Mouse (Mus musculus) heart, postnatal 36 days (tissue): ENCODE data around the gene Muc1. TPM values are rescaled to one million over a fixed set of nuclear protein-coding genes. Genes with fewer than 3 reads are reported as not detected.

Experiments used
- DNase-seq, 2 experiments: peaks; one replicate each; pipeline ENCODE4 v3.0.0; 2021 to 2022
- intact Hi-C: fragments of 180-260 bp; cut with DNase I; formaldehyde crosslinking; loops from one replicate; pipeline ENCODE4 v1.15.1; 2025
- total RNA-seq, 2 experiments: library from RNA; stranded (reverse); gene quantifications; 2 replicates each; pipeline ENCODE4 v1.2.3; 2021

The Muc1 gene
- total RNA-seq, result under 1 TPM; 0.14 to 0.46 TPM

DNA sequence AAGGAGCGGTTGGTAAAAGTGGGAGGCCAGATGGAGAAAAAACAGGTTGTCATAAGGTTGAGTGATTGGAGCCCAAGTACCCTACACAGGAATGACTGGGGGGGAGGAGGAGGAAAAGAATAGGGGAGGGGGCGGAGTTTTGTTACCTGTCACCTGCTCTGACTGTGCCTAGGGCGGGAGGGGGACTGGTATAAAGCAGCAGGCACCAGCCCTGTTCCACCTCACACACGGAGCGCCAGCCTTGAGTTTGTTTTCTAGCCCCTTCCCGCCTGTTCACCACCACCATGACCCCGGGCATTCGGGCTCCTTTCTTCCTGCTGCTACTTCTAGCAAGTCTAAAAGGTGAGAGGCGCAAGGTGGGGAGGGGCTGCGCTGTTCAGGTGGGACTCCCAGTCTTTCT is at the start of gene Muc1:
Gene Muc1, plus strand, starts transcription at position 222 of the 400 bp plus-strand sequence.
- no peak for DNase-seq
- intact Hi-C loops, result no loop called here

DNA sequence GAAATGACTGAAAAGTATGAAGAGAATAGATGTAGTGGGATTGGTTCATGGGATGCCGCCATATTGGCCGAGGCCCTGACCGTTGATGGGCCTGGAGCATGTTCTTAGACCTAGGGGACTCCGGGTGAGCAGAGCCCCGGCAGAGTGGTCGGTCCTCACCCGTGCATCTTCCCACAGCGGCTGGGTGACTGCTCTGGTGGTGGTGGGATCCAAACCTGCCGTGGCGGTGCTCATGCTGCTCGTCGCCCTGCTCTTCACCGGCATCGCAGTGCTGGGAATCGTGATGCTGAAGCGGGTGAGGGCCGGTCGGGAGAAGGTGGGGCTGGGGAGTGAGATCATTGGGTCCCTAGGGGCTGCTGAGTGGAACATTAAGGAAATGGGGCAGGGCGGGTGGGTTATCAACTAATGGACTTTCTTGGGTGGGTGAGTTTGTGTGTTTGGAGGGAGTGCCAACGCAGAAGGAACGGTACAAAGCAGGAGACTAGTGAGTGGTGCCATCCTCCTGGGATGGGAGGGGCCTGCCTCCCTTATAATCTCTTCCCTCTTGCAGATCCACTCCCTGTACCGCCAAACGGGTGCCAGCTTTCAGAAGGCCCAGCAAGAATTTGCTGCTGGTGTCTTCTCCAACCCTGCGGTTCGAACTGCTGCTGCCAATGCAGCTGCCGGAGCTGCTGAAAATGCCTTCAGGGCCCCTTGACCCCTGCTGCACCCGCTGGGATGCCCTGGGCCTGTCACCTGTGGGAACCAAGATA is 46.9 kb upstream of the Muc1 start:
- intact Hi-C loops, result no loop called here
- no peak for DNase-seq

DNA sequence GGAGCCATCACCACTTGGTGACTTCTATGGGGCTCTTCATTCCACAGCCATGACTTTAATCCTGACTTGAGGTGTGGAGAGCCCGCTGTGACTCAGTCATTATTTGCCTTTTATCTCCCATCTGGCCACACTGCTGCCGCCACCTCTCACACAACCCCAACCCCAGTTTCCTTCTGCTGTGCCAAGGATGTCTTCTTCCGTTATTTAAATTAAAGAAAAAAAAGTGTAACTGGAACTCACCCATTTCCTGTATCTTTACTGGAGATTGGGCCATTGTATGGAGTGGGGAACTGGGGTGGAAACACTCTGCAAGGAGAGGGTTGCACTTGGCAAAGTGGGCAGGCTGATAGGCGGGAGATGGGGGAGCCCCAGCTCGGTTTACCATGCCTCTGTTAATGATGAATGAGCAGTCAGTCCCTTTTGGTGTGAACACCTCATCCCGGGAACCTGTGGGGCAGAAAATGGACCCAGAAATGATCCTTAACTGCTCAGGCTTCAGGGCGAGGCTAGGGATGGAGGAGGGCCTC is 46.3 kb upstream of the Muc1 start:
- intact Hi-C loops, result no loop called here
- no peak for DNase-seq

DNA sequence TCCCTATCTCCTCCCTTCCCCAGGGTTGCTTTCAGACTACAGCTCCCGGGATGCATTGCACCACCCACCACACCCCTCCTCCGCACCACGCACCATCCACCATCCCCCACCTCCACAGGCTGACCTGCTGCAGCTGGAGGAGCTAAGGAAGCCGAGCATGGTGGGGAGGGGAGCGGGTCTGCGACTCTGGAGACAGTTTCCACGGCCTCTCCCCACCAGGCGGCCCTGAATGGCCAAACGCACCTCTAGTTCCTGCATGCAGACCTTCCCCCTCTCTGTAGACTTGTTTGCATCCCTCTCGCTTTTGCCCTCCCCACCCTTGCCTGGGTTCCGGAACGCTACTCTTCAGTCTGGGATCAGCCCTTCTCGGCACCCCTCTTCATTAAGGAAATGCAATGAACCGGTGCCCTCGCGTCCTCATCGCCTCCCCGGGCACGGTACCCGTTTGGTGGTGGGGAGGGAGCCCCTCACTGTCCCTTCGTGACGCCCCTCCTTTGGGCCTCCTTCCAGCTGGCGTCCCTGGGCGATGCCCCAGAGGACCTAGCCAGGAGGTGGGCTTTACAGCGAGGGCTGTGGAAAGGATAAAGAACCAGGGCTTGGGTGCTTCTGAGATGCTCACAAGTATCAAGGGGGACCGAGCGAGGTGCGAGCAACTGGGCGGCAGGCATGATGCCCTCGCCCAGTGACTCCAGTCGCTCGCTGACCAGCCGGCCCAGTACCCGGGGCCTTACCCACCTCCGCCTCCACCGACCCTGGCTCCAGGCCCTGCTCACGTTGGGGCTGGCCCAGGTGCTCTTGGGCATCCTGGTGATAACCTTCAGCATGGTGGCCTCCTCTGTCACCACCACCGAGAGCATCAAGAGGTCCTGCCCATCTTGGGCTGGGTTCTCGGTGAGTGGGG is 45.5 kb upstream of the Muc1 start, which contains the start of gene Fam189b:
Gene Fam189b, plus strand, starts transcription at position 86 of the 901 bp plus-strand sequence.
- DNase-seq, result peak; percentile 74 to 81
- intact Hi-C loops, result no loop called here

DNA sequence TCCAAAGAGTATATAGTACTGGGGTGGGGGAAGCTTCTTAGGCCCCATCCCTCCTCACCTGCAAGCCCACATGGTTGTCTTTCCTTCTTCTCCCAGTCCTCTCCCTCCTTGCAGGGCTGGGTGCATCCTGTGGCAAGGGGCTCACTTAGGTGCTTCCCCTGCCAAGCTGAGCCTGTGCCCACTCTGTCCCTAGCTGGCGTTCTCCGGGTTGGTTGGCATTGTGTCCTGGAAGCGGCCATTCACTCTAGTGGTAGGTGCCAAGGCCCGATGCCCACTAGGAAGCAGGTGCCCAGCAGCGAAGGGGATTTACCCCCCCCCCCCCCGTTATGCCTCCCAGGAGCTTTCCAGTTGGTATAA is 44.9 kb upstream of the Muc1 start:
- intact Hi-C loops, result no loop called here
- DNase-seq, result no peak

DNA sequence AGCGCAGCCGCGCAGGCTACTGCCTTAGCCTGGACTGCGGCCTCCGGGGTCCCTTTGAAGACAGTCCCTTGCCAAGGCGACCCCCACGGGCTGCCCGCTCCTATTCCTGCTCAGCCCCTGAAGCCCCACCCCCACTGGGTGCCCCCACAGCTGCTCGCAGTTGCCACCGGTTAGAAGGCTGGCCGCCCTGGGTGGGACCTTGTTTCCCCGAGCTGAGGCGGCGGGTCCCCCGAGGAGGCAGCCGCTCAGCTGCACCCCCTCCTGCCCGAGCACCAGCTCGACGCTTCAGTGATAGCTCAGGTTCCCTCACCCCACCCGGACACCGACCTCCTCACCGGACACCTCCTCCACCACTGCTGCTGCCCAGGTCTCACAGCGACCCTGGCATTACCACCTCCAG is 41.7 kb upstream of the Muc1 start:
- intact Hi-C loops, result no loop called here
- no peak for DNase-seq

DNA sequence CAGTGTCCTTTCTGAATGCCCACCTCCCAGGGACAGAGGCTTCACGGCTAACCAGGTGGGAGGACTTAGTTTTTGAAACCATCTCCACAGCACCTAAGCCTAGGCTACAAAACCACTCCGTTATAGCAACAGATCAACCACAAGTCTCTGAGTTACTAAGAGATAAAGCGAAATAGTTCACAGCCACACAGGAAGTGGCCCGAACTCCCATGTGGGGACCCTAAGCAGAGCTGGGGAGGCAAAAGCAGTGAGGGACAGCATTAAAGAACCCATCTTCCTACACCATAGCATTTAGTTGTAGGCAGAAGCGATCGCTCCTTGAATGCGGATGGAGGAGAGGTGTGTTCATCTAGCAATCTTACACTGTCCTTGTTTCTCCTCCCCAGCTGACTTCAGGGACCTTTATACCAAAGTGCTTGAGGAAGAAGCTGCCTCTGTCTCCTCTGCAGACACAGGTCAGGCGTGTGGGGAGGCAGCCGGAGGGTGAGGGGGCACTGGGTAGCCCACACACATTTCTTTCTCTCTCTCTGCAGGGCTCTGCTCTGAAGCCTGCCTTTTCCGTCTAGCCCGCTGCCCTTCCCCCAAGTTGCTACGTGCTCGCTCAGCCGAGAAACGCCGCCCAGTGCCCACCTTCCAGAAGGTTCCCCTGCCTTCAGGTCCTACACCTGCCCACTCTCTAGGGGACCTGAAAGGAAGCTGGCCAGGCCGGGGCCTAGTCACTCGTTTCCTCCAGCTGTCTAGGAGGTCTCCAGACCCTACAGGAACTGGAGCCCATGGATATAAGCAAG is 41.0 kb upstream of the Muc1 start:
- DNase-seq, result no peak
- intact Hi-C loops, result no loop called here

DNA sequence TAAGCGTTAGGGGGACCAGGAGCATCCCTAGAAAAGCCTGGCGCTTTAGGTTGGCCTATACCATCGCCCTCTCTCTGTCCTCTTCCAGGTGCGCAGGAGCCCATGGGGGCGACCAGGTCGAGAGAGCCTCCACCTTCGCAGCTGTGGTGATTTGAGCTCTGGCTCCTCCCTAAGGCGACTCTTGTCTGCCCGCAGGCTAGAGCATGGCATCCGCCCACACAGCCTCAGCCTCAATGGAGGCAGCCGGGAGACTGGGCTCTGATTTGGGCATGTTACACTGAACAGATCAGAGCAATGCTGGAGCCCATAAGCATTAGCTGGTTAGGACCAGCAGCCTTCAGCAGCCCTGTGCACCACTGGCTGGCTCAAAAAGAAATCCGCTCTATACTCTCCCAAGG is 40.4 kb upstream of the Muc1 start:
- no peak for DNase-seq
- intact Hi-C loops, result no loop called here

DNA sequence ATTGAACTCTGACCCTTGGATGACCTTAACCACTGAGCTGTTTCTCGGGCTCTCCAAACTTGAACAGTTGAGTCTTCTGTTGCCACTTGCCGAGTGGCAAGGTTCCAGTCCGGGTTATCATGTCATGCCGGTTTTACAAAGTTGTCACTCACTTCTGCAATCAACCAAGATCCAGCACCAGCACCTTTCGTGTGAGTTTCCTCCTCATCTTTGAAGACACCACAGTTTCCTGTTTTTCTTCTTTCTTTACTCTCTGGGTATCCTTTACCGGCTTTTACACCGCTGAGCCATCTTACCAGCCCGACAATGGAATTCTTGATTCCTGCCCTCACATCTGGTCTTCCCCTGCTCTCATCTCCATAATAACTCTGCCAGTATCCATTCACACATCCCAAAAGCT is 38.4 kb upstream of the Muc1 start:
- DNase-seq, result no peak
- intact Hi-C loops, result no loop called here

DNA sequence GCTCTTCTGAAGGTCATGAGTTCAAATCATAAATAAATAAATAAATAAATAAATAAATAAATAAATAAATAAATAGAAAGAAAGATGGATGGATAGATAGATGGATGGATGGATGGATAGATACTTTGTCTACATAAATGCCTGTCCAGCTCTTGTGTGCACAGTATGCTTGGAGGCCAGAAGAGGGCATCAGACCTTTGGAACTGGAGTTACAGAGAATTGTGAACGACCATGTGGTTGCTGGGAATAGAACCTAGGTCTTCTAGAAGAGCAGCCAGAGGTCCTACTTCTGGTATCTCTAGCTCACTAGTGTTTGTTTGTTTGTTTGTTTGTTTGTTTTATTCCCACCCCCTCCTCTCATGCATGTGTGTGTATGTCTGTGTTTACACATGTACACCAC is 35.5 kb upstream of the Muc1 start:
- no peak for DNase-seq
- intact Hi-C loops, result no loop called here

DNA sequence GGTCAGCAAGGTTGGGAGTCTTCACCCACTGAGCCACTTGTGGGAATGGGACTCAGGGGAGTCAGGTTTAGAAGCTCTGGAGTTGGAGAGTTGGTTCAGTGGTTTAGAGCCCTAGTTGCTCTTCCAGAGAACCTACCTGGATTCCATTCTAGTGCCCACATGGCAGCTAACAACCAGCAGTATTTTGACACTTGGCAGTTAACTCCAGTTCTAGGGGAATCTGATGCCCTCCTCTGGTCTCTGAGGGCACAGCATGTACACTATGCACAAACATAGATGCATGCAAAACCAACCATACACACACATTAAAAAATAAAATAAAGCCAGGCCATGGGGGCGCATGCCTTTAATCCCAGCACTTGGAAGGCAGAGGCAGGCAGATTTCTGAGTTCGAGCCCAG is 35.0 kb upstream of the Muc1 start:
- no peak for DNase-seq
- intact Hi-C loops, result no loop called here

DNA sequence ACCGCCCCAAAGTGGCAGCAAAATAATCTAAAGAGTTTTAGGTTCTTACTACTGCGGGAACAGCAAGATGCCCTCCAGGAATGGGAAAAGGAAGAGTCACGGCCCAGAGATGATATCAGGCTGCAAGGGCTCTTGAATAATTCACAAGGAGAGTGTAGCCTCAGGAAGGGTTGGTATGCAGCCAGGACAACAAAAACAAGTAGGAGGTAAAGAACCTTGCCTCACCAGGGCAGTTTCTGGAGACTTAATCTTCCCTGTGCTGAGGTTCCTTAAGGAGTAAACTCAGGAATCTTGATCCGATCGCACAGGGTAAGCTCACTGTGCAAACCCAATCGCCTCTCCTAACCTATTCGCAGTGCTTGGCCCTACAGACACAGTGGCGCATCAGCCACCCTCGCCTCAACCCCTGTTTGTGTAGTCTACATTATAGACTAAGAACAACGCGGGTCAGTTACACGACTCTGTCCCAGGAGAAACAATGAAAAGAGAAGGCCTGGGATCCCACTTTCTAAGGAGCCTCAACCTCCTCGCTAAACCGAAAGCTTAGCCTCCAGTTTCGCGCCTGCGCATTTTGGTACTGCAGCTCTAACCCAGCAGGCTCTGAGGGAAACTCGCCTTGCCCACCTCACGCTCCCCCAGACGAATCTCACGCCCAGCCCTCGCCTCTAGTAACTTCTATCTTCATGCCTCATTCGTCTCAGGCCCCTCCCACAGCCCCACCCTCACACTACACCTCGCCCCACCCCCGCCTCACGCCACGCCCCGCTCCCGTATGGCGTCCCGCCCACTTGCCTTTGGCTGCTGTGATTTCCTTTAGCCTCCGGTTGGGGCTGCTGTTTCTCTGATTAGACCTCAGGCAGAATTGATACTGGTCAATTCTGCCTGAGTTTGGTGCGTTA is 32.6 kb upstream of the Muc1 start:
- intact Hi-C loops, result loop anchor here (2.0 kb wide), 1 partner anchor 19 kb away; the partner anchor contains the start of gene Thbs3
- peak; percentile 84 to 86 for DNase-seq

DNA sequence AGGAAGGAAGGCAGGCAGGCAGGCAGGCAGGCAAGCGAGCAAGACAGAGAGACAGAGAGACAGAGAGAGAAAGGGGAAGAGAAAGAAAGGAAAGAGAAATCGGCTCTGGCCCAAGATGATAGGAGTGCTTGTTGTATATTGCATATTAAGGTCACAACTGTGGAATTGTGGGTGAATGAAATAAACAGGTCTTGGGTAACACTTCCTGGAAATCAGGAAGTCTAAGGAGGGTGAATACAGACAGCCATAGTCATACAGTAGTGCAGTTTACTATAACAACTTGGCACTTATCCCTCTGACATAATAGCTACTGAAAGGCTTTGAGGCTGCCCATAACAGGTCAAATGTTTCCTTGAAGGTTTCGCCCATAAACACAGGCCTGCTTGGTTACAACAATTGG is 29.0 kb upstream of the Muc1 start:
- DNase-seq, result no peak
- intact Hi-C loops, result no loop called here

DNA sequence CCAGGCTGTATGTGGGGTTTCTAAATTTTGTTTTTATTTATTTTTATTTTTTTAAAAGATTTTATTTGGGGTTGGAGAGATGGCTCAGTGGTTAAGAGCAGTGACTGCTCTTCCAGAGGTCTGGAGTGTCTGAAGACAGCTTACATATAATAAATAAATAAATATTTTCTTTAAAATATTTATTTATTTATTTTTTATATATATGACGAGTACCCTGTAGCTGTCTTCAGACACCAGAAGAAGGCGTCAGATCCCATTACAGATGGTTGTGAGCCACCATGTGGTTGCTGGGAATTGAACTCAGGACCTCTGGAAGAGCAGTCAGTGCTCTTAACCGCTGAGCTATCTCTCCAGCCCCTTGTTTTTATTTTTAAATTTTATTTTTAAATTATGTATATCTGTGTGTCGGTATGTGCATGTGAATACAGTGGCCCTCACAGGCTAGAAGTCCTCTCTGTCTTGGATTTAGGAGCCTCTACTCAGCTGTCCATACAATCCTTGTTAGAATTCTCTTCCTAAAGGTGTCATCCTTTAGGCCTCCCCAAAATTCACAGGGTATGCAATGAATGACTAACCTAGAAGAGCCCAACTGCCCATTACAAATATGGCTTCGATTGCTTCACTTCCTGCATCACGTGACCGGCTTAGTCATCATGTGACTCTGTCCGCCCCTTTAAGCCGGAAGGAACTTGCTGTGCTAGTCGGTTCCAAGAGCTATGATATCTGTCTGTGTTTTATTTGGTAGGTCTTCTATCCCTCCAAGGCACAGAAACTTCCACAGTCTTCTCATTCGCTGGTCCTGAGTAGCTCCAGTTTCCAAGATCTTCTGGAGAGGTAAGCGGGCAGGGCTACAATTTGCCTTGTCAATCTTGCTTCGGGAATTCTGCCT is 26.4 kb upstream of the Muc1 start, which contains the start of gene Gba:
Gene Gba, plus strand, starts transcription at position 676 of the 889 bp plus-strand sequence.
- peak; percentile 87 to 88 for DNase-seq
- intact Hi-C loops, result no loop called here

DNA sequence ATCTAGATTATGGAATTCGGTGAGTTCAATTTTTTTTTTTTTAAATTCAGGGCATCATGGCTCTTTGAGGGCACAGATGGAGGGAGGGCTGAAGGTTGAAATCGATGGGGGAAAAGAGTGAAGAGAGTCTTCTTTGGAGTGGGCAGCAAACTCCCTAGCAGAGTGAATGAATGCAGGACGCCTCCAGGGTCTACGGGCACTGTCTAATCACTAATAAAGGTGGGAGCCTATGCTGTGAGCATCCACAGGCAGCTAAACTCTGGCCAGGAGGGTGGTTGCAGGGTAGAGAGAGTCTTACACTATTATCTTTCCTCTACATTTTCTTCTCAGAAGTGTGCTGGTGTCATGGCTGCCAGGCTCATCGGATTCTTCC is 25.7 kb upstream of the Muc1 start:
- no peak for DNase-seq
- intact Hi-C loops, result no loop called here

DNA sequence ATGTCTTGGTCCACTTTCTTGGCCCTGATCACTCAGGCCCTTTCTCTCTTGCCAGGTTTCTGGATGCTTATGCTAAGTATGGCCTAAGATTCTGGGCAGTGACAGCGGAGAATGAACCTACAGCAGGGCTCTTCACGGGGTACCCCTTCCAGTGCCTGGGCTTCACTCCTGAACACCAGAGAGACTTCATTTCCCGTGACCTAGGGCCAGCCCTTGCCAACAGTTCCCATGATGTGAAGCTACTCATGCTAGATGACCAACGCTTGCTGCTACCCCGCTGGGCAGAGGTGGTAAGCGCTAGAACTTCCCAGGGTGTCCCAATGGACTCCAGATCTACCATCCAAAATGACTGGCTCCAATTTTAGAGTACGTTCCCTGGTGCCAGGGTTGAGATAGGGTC is 22.8 kb upstream of the Muc1 start:
- intact Hi-C loops, result no loop called here
- no peak for DNase-seq

DNA sequence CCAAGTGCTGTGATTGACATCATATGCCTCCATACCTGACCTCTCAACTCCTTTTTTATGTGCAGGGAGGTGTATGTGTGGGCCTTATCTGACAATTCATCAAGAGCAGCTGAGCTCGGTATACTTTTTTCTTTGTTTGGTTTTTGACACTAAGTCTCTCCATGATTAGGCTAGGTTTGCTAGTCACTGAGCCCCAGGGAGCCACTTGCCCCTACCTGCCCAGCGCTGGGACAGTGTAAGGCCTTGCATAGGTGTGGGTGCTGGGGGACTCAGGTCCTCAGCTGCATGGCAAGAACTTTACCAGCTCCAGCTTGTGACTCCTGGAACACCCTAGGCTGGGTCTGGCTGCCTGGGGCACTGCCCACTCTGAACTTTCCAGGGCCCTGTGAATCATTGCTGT is 22.2 kb upstream of the Muc1 start:
- no peak for DNase-seq
- intact Hi-C loops, result no loop called here

DNA sequence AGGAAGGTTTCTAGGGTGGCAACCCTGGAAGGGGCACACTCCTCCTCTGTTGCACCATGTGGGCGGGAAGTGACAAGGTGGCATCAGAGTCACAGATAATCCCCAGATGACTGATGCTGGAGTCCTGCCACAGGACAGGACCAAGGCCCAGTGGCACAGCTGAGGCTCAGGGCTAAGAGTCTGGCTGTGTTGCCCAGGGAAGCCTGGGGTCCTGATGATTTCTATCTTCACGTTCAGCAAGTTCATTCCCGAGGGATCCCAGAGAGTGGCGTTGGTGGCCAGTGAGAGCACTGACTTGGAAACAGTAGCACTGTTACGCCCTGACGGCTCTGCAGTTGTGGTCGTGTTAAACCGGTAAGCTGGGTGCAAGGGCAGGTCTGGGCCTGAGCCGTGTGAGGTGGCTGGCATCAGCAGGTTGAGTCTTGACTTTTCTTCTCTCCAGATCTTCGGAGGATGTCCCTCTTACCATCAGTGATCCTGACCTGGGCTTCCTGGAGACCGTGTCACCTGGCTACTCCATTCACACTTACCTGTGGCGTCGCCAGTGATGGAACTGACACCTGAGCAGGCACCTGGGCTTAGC is 20.7 kb upstream of the Muc1 start:
- intact Hi-C loops, result no loop called here
- DNase-seq, result no peak
